Mouse (Mus musculus): ENCODE data around the gene Dab1.

The Dab1 gene

DNA sequence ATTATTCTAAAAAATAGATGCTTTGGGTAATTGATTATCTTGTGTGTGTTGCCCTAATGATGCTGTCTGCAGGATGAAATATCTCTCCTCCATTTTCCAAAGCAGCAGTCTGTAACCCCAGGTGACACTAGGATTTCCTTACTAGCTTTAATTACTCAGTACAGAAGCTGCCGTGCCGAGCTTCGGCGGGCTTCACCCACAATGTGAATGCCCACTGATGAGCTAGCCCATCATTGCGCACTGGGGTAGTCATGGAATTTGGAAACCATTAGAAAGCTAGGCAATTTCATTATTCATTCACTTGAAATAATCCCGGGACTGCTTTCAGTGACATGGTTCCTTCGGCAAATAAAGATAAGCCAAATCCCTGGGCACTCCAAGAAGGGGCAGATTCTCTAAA lies 894.5 kb downstream of the Dab1 start:
- DNase-seq (ENCODE audit: low read depth) = no peak

DNA sequence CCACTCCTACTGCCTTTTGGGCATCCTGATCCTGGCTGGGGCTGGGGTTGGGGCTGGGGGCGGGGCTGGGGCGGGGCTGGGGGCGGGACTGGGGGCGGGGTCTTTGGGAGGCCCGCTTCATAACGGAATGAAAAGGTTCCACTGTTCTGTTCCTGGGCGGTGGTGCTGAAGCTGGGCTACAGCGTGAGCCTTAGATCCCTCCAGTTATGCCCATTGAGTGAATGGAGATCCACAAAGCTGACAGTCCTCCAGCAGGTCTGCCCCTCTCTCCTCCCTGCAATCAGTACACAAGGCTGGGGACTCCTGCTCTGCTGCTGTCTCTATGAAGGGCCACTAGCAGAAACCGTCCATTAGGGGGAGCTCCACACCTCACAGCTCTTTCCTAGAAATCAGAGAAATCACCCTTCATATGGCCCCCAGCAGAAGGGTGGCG lies 895.4 kb downstream of the Dab1 start:
- DNase-seq (ENCODE audit: low read depth) = peak; percentile 10

DNA sequence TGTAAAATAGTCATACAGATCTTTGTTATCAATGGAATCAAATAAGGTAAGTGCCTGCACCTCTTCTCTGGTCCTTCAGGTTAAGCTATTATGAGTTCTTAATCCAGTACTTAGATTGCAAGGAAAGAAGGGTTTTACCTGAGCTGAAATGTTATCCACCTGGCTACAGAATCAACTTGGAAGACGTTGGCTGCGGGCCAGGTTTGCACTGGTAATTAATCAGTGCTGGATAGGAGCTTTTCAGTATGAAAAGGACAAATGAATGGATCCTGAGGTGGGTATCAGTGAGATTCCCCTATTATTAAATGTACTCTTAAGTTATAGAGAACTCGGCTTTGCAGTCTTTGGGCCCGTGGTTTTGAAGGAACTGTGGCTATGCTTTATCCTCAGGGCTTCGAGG lies 896.5 kb downstream of the Dab1 start:
- no peak for DNase-seq (ENCODE audit: low read depth)

DNA sequence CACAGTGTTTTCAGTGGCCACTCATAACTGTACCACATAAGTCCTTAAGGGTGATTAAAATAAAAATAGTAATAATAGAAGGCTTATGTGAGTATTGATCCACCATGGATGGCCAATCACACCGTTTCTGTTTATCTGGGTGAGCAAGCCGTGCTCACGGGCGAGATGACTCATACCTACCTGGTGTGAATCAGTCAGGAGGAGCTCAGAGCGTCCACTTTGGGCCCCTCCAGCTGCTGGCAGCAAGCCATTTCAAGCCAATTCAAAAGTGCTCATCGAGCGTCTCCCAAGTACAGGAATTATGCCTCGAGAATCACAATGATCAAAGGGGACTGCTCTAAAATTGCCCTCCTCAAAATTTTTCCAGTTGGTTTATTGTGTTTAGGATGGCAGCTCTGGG lies 903.2 kb downstream of the Dab1 start:
- DNase-seq (ENCODE audit: low read depth) = no peak

DNA sequence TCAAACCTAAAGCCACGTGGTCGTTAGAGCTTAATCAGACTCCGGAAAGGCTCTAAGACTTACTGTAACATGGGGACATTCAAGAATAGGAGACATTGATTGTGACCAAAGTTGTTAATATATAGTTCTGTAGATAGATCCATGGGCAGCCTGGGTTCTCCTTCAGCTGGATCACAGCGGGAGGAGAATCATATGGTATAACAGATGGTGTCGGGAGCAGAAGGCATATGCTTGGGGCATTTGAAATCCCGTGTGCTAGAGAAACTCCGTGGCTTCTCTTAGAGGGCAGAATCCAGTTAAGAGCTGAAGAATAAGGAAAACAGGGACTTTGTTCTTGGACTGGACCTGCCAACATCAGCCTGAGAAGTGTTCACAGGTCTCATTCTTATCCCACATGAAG lies 904.6 kb downstream of the Dab1 start:
- no peak for DNase-seq (ENCODE audit: low read depth)

DNA sequence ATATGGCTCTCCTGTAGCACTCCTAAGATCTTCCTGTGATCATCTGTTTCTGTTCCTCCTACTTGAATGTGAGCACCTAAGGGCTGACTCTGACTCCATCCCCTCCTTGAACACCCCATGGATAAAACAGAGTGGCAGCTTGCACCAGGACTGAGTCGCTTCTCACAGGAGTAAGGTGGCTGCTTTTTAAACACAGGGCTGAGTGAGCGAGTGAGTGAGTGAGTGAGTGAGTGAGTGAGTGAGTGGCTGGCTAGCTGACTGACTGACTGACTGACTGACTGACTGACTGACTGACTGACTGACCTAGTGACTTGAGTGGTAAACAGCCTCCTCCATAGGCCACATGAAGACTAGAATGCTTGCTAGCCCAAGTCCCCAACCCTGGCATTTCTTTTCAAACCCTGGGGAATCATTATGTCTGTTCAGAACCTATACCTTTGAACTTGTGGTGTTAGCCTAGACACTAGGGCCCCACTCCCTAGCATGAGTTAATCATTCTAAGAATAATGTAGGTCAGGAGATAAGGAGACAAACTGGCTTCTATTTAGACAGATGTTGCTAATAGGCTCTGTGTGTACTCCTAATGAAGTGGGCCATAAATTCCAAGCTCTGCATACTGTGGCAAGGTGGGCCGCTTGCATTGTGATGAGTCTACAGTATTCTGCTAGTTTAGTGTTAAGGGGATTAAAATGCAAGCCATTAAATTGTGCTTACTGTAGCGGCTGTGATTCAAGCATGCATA lies 910.9 kb downstream of the Dab1 start:
- no peak for DNase-seq (ENCODE audit: low read depth)

DNA sequence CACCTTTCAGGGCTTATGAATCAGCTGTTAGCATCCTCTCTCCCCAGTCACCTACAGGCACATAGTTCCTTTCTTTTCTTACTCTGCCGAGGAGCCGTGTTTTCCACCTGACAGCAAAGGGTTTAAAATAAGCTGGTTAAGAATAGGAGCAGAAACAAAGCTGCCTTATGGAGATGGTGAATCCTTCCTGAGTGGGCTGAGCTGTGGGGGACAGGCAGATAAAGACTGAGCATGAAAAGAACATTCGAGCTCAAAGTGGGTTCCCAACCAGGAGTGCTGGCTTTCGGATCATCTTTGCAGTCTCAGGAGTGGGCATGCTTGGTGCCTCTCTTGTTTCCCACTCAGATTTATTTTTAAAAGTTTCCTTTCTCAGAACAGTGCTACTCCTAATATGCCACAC lies 913.7 kb downstream of the Dab1 start:
- DNase-seq (ENCODE audit: low read depth) = no peak

DNA sequence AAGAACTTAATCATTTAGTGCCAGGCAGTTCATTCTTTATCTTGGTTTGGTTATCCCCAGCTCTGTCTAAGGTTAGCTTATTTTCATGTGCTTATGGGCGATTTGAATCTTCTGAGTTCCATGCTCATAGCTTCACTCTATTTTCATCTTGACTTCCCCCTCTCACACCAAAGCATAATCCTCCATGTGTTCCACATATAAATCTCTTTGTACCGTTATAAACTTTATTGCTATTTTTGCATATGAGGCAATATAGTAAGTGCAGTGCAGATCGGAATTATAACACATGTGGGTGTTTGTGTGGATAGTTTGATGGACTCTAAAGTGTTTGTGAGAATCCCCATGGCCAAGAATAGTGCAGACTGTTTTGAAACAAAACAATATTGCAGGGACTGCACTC lies 919.3 kb downstream of the Dab1 start:
- DNase-seq (ENCODE audit: low read depth) = no peak

DNA sequence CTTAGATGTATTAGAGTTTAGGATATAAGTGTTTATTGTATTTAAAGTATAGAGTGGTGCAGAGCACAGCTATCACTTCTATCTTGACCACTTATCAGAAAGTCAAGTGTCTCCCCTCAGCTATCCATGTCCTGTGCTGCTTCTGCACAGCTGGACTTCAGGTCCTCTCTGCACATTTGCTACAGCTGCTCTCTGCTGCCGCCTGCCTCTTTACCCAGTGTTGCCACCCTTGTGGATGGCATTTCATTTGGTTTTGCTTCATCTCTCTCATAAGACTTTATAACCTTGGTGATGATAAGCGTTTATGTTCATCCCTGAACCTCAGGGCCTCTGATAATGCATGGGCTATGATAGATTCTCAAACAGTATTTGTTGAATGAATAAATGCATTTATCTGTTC lies 919.9 kb downstream of the Dab1 start:
- DNase-seq (ENCODE audit: low read depth) = no peak

DNA sequence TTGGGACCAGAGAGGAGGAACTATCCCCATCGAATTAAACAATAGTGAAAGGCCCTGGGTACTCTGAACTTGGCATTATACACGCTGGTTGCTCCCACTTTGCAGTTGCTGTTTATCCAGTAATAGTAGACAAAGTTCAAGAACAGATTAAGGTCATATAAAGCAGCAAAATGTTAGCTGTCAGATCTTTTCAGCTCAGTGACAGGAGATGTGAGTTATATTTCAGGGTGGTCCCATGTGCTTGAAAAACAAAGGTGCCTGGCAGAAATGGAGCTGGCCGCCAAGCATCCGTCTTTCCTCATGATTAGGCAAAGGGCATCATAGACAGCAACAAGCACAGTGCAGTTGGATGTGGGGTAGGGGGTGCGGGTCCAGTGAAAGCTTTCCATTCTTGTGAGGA lies 927.9 kb downstream of the Dab1 start:
- no peak for DNase-seq (ENCODE audit: low read depth)

DNA sequence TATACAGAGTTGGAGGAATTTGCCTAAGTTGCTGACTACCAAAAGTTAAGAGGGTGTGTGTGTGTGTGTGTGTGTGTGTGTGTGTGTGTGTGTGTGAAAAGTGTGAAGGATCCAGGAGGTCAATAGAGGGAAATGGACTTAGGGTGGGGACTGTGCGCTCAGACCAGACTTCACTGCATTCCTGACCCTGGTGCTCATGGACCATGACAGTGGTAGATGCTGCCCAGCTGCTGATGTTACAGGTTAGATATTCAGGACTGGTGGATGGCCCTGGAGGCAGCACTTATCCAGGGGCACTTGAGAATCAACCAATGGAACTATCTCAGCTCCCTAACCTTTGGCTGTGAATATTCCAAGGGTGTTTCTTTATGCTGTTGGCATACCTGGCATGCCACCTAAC lies 929.1 kb downstream of the Dab1 start:
- DNase-seq (ENCODE audit: low read depth) = no peak

DNA sequence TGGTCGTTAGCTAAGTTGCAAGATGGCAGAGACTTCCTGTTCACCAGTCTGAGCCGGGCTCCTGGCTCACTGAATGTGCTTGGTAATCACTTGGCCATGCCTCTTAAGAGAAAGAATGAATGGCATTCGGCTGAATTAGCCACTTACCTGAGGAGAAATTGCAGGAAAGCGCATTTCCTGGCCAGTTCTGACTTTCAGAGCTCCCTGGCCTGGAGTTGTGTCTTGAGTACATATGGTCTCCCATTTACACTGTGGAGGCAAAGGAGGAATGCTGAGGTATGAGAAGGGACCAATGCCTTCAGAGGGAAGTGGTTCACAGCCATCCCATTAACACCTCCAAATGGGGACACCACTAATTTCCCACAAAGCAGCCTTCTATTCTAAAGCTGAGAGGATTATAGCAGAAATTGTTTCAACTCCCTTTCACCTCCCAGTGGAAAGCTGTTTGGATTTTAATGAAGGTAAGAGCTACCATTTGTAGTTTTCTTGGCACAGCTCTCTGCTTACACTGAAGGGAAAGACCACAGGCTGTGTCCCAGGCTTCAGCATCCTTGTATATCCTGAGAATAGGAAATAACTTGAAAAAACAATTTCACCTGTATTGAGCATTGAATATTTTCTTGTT lies 931.5 kb downstream of the Dab1 start:
- DNase-seq (ENCODE audit: low read depth) = no peak

DNA sequence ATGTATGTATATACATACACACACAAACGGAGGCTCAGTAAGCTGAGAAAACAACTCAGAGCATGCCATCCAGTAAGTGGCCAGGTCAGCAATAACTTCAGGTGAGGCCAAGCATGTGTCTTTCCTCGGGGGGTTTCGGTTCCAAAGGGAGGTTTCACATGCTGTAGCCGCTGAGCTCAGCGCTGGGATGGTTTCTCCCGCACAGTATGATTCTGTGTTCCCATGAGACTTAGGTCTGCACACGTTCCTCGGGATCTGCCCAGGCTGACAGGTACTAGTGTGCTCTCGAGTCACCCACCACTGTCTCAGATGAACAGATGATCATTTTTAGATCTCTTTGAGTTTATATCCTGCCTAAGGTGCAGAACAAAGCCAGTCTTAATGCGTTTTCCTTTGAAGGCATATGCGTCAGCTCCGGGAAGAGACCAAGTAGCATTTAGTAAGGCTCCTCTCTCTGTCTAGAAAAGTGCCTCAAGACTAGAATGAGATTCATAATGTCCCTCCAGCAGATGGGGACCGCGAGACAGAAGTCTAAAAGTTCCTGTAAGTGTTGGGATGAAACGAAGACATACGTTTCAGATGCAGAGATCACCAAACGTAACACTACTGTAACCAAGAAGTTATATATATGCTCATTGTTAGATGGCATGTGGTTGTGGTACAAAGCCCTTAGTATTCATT lies 932.4 kb downstream of the Dab1 start:
- no peak for DNase-seq (ENCODE audit: low read depth)

DNA sequence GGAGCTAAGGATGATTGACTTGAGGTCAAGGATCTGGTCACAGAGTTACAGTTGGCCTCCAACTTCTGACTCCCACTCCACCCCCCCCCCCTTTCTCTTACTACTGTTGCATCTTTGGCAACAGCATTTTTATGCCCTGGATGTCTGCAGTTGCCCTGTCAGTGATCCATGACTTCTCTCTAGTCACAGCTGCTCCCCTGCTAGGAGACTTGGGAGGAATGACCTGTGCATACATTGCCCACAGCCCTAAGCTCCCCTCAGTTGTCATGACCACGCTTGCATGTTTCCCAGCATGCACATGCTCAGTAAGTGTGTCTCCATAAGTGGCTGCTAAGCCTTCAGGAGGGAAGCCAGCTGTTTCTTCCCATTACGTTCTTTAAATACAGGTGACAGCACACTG lies 936.2 kb downstream of the Dab1 start:
- no peak for DNase-seq (ENCODE audit: low read depth)

DNA sequence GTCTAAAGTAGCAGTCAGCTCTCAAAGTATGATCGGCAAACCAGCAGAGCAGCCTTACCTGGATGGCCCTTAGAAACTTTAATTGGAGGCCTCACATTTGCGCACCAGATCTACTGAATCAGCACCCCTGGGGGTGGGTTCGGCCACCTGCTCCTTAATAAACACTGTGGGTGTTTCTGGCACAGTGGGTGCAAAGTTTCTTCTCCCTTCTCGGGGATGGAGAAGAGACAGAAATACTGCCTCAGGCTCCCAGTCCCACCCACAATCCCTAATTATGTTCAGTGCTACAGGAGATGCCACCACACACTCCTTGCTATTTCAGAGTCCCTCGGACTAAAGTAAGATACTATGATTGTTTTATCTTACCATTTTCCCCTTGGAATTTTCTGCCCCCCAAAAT lies 944.4 kb downstream of the Dab1 start:
- DNase-seq (ENCODE audit: low read depth) = no peak

DNA sequence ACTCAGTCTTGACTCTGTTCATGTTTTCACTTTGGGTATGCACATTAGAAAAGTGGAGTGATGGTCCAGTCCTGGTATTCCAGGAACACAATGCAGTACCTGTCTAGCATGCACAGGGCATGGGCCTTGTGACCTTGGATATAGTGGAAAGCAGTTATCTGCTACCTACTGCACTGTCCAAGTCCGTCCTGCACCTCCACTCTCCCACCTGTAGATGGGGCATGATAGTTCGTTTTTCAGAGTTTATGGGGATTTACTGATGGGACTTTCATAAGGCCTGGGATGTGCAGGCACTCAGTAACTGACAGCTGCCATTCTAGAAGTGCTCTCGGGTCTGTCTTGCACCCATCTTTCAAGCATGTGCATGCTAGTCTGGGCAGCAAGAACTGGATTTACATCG lies 951.4 kb downstream of the Dab1 start:
- DNase-seq (ENCODE audit: low read depth) = no peak

DNA sequence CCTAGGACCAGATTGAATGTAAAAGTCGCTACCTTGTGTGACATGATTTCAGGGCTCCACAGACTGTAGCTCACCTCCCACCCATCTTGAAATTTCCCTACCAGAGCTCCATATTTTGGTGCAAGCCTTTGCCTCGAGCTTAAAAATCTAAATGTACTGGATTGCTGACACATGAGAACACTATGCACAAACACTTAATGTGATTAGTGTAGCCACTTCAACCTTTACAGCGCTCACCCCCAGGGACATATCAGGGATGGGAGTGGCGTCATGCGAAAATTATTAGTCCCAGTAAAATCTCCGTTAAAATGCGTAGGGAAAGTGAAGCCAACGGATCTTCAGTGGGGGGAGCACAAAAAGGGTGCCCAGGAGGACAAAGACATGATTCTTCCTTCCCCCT lies 953.3 kb downstream of the Dab1 start:
- no peak for DNase-seq (ENCODE audit: low read depth)

DNA sequence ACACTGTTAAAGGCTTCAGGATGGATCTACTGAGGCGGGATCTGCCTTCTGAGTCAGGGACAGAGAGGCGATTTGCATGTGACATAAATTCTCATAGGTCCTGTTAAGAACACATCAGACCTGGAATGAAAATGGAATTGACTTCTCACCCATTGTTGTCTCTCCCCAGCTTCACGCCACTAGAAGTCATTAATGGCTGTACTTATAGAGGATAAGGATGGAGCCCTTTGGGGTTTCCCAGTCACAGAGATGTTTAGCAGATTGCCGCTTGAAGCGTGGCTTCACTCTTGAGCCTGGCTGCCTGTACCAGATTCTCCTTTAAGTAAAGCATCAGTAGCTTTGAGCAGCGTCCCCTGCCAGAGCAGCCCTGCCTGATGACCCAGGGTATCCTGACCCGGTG lies 954.3 kb downstream of the Dab1 start:
- DNase-seq (ENCODE audit: low read depth) = no peak

DNA sequence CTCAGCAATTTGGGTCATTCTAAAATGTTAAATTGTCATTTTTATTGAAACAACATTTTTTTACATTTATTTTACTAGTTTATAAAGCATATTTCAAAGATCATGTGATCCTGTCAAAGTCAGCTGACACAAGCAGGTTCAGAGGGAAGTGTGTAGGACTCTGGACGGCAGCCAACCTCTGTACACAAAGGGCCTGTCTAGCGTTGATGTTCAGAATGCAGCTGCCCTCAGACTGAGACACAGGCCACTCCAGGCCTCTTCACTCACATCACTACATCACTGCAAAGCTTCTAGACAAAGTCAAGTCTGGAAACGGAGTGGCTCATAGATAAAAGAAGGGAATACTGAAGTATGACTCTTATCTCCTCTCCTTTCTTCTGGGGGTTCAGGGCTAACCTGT lies 959.2 kb downstream of the Dab1 start:
- DNase-seq (ENCODE audit: low read depth) = no peak

DNA sequence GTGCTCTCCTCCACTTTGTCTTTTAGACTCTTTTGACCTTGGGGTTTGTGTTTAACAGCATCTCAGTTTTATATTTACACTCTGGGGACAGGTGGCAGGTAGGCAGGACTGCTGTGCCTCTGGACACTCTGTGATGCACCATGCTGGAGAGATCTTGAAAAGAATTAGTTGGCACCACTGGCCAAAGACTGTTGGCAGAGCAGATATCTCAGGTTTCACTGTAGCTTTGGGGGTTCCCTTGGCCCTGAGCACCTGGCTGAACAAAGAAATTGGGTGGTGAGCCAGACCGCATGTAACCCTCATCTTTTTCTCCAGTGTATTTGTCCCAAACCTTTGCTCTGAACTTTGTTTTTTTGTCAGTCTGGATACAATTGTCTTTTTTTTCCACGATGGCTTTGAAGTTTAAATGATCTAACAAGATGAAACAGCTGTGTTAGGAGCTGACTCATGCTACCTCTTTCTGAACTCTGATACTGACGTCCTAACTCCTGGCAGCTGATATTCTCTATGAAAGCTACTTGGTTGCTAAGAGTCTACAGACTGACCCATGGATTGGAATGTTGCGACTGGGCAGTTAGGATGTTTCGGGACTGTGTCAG lies 960.9 kb downstream of the Dab1 start:
- DNase-seq (ENCODE audit: low read depth) = no peak

DNA sequence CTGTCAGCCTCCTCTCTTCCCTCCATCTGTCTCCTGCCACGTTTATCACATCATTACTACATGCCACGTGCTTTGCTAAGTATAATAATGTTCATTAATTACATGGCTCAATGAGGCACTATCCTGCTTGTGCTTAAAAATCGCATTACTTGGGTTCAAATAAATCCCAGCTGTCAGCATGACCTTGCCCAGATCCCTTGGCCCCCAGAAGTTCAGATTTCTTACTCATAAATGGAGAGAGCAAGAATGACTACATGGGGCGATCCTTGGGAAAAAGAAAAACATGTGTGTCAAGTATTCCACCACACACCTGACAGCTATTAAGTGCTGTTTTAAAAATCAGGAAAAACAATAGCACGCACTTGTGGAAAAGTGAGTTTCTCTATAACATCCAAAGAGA lies 963.6 kb downstream of the Dab1 start:
- no peak for DNase-seq (ENCODE audit: low read depth)

DNA sequence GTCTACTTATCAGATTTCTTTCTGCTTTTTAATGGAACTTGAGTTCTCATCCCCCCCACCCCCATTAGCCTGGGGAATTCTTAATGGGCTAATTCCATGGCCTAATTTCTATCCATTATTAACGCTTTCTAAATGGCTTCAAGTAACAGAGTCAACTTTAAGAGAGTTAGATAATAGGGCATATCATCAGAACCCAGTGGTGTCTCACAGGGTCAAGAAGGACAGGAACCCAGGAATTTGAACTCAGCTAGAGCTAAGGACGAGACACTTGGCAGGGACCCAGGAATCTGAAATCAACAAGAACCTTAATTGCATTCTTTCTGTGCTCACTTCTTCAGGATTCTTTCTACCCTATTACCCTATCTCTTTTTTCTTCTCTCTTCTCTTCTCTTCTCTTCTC lies 968.7 kb downstream of the Dab1 start:
- no peak for DNase-seq (ENCODE audit: low read depth)

DNA sequence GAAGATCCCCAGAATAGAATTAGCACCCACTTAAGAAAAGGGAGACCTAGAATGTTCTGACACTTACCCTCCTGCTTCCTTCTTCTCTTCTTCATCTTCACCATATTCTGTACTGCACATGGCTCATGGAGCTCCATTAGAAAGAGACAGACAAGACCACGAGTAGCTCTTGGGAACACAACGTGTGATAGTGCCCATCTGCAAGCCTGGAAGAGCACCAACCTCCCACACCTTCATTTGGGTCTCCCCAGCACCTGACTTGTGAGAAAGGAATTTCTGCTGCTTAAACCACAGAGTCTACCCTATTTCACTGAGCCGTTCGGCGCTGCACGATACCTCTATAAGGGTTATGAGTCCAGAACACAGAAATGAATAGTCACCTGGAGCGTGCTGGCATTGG lies 977.8 kb downstream of the Dab1 start:
- no peak for DNase-seq (ENCODE audit: low read depth)
